Mouse (Mus musculus) right cerebral cortex, postnatal 36 days (tissue): ENCODE measurements at regions not wholly inside any gene's neighbourhood (a gene's known extent, or its start where the extent isn't known, plus 50 kb on each side); places are given as distances from the start of the nearest gene placed in this dataset.
"Not testable (repeated sequence)": the region's sequence is repeated elsewhere in the genome, so short reads cannot be mapped to it uniquely, and the experiment has no call there.

ENCODE experiments used
- DNase-seq, 2 experiments: peaks; one replicate each; pipeline ENCODE4 v3.0.0; 2022; ENCODE audit warnings: low spot score in 2 of 2, mixed read lengths in 1 of 2

DNA sequence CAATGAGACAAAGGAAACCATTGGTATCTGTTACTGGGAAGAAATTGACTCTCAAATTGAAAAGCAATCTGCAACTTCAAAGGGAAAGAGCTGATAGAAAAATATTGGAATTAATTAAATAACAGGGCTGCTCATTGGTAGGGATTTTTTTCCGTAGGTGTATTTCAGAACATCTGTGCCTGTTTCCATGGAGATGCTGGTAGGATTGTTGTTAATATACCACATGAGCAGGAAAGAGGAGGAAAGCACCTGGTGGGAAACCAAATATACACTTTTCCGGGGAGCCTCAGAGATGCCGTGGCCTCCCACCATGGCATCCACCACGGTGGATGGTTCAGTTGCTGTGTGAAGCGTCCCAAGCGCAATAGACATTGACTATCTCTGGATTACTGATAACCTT lies 428.0 kb upstream of the Sphkap start:
- no peak for DNase-seq

- DNase-seq: no peak
Measured at GRCm38 (mm10) chr1:83832946-83833345, 424.9 kb upstream of the Sphkap start.

DNA sequence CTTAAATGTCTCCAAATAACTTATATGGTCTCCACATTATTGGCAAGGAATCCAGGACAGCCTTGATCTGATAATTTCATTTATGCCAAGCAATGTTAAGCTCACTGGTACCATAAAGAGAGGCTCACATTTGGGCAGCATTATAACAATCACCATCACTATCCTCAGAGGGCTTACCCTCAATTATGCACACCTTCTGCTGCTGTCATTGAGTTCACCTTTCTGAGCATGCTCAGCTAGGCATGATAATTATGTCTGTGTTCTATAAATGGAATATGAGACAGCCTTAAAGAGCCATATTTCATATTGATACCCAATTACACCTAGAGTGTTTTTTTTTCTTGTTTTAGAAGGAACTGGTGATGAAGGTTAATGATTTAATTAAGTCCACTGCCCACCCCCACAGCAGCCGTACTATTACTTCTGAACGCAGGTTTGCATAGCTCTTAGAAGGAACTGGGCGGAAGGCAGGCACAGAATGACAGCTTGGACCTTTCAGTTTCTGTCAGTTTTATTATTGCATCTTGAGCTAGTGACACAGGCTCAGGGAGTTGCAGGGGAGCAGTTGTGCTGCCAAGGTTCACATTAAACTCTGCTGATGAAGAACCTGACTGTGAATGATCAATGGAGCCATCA lies 424.0 kb upstream of the Sphkap start:
- DNase-seq: no peak

GRCm38 (mm10) chr1:83830025-83830645 lies 422.1 kb upstream of the Sphkap start:
- no peak for DNase-seq

GRCm38 (mm10) chr1:83811162-83811561 lies 403.2 kb upstream of the Sphkap start:
- not testable (repeated sequence) for DNase-seq

GRCm38 (mm10) chr1:83808432-83808831 lies 400.4 kb upstream of the Sphkap start:
- DNase-seq: no peak

DNA sequence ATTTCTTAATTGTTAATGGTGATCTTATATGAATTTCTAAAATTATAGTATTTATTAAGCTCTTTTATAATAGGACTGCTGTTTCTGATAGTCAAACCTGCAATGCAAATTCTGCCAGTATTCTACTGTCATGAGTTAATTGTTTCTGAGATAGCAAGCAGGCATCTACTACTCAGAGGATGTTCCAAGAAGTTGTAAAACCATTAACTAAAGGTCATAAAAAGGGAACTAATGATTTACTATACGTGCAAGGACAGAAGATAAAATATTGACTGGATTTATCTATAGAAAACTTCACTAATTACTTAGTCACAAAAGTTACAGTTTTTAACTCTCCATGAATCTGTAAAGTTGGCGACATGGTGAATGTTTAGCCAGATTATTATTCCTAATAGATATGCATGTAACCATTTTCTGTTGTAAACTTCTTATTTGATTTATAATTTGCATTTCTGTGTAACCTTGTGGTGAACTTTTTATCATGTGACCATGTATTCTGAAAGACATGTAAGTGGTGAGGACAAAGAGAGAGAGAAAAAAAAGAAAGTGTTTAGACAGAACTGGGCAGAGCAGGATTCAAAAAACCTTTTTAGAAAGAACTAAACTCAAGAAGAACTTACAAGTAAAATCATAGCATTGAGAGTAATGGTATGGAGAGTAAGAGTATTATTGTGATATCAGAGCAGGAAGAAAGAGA lies 395.5 kb upstream of the Sphkap start:
- DNase-seq: no peak

DNA sequence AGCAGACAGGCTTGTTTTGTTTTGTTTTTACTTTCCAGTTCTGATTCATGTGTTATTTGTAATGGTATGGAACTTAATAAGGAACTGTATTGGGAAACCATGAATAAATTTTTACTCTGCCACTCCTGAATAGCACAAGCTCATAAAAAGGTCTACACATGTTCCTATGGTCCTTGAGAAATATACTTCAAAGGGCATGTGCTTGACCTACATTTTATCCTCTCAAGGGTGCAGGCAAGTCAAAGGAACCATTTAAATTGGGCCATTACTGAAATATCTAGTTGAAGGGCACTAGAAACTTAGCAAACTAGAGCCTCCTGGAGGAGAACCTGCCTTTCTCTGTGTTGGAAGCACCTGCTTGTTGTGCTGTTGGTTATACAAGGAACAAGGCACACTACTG lies 393.8 kb upstream of the Sphkap start:
- DNase-seq: no peak

- DNase-seq: no peak
Measured at GRCm38 (mm10) chr1:83796961-83797891, 389.2 kb upstream of the Sphkap start.

DNA sequence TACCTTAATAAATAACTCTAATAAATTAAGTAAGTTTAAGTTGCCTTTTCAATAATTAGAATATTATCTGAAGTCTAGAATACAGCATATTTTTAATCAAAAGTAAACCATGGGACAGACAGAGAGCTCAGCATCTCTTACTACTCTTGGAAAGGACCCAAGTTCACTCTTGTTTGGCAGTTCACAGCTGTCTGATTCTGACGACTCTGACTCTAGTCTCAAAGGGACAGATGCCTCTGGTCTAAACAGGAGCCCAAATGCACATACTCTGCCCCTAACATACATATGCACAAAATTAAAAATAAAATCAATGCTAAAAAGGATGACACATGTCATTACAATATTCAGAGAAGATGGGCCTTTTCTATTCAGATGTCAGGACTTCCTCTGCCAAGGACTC lies 369.2 kb upstream of the Sphkap start:
- no peak for DNase-seq

GRCm38 (mm10) chr1:83771160-83771559 lies 363.2 kb upstream of the Sphkap start:
- no peak for DNase-seq

- DNase-seq: no peak
Measured at GRCm38 (mm10) chr1:83761499-83761898, 353.5 kb upstream of the Sphkap start.

DNA sequence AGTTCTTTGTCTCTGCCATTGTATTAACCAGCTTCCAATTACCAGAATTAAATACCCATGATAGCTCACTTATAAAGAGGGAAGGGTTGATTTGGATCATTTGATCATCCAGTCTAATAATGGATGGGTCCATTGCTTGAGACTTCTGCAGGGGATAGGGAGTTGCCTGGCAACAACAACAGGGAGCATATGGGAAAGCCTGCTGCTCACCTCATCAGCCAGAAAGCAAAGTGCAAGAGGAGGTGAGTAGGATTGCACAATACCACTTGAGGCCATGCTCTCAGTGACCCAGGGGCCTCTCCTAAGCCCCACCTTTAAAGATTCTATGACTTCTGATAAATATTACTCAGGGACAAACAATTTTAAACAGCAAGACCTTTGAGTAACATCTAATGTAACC lies 348.9 kb upstream of the Sphkap start:
- DNase-seq: no peak

GRCm38 (mm10) chr1:83755336-83755735 lies 347.3 kb upstream of the Sphkap start:
- no peak for DNase-seq

GRCm38 (mm10) chr1:83752976-83753375 lies 345.0 kb upstream of the Sphkap start:
- DNase-seq: no peak

GRCm38 (mm10) chr1:83748974-83749373 lies 341.0 kb upstream of the Sphkap start:
- DNase-seq: no peak

DNA sequence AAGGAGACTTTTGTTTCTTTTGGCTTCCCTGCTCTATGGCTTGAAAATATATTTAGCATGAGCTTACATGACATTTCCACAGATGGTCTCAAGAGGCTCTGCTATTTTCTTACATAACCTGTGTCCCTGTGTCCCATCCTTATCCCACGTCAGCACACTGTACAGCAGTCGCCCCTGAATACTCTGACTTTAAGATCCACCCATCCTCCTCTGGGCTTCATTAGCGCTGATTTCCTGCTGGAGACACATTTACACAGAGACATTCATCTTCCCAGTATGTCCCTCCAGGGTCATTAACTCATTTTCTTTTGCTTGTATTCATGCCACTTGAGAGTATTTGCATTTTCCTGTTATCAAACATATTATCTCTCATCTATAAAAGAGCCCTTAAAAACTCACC lies 340.1 kb upstream of the Sphkap start:
- no peak for DNase-seq

- no peak for DNase-seq
Measured at GRCm38 (mm10) chr1:83747412-83747811, 339.4 kb upstream of the Sphkap start.

GRCm38 (mm10) chr1:83746036-83746435 lies 338.0 kb upstream of the Sphkap start:
- DNase-seq: peak; percentile 13 to 17

DNA sequence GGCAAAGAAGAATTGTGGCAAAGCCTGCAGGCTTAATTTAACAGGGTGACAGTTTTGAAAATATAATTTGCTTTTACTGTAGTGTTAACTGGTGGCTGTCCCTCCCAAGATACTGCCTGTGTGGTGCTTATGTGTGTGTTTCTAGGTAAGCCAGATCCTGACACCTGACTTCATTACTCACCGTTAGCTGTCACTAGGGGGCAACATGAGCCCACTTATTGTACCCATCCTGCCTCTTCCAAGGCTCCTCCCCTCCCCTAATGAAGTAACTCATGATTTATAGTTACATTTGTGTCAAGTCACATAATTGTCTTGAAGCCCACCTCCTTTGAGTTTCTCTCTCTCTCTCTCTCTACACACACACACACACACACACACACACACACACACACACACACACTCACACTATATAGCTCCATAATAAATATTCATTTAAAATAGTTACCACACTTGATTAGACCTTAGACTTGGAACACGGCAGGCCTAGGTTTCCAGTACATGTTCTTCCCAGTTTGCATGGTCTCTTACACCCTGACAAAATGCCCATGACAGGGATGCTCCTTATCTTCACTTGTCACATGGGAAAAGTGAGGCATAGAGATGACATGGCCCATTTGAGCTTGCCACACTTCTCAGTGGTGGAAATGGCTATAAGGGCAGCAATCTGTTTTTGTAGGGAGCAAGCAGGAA lies 328.6 kb upstream of the Sphkap start:
- peak; percentile 12 to 20 for DNase-seq

DNA sequence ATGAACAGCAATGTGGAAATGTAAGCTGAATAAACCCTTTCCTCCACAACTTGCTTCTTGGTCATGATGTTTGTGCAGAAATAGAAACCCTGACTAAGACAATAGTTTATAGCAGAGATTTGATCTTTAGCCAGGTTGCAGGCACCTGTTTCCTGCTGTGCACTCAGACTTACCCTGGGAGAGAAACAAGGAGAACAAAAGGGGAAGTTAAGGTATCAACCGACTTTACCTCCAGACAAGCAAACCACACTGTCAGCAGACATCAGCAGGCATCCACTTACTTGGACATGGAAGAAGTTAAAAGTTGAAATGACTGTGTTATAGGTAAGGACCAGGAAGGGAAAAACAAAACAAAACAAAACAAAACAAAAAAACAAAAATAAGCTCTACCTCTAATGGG lies 323.7 kb upstream of the Sphkap start:
- no peak for DNase-seq
